Mouse (Mus musculus): Measurements from ENCODE around the gene Pigp. TPM values are rescaled to one million over a fixed set of nuclear protein-coding genes. Genes with fewer than 3 reads are reported as not detected.

The Pigp gene
- polyA plus RNA-seq, 1 experiment from 2014 or later = 134 TPM

- DNase-seq (ENCODE audit: low spot score) = no peak
- ATAC-seq = no peak
- Histone ChIP-seq H3K36me3 (ENCODE audit: insufficient read depth, low read length) (no peaks in the 10 kb centered on the region), H3K4me3 (ENCODE audit: low read depth, low read length) (no peak overlapping the region), H3K9me3 (ENCODE audit: low read length) (no peaks in the 10 kb centered on the region), H3K27ac (ENCODE audit: low read length) (no peak overlapping the region), H3K27me3 (replicated peaks; ENCODE audit: insufficient read depth, low read length) (no peaks in the 10 kb centered on the region), H3K4me1 (ENCODE audit: insufficient read depth, low read depth, low read length) (no peaks in the 10 kb centered on the region), H3K4me2 (replicated peaks; ENCODE audit: low read depth, low read length) (no peak overlapping the region), H3K9ac (replicated peaks; ENCODE audit: low read depth) (no peak overlapping the region)
- 95% methylated on average over 5 of the region's 5 CpGs for WGBS
- no peak for TF ChIP-seq EP300 (IDR thresholded peaks at IDR 0.05)
- no peak for TF ChIP-seq CTCF (IDR thresholded peaks at IDR 0.05)
These were observed 57.0 kb downstream of the Pigp start for GRCm38 (mm10) chr16:94314626-94315025.

- no peaks in the 10 kb centered on the region for H3K4me1 ChIP-seq (ENCODE audit: insufficient read depth, low read depth, low read length)
These were observed 58.2 kb downstream of the Pigp start, which contains the start of gene Hlcs for GRCm38 (mm10) chr16:94313229-94314030. Gene Hlcs (minus strand): TSS chr16:94313571.

GRCm38 (mm10) chr16:94312663-94313228 is 58.9 kb downstream of the Pigp start:
- Histone ChIP-seq H3K4me2 (replicated peaks; ENCODE audit: low read depth, low read length) (peak overlapping the region; percentile 77), H3K27ac (ENCODE audit: low read length) (peak overlapping the region; percentile 99), H3K4me3 (ENCODE audit: low read depth, low read length) (peak overlapping the region; percentile 72), H3K36me3 (ENCODE audit: insufficient read depth, low read length) (no peaks in the 10 kb centered on the region), H3K9ac (replicated peaks; ENCODE audit: low read depth) (peak overlapping the region; percentile 80), H3K4me1 (ENCODE audit: insufficient read depth, low read depth, low read length) (no peaks in the 10 kb centered on the region), H3K27me3 (replicated peaks; ENCODE audit: insufficient read depth, low read length) (no peaks in the 10 kb centered on the region), H3K9me3 (ENCODE audit: low read length) (no peaks in the 10 kb centered on the region)
- ATAC-seq (peak; percentile 88), DNase-seq (ENCODE audit: low spot score) (peak; percentile 96)
- WGBS = under 1% methylated on average over 20 of the region's 20 CpGs
- TF ChIP-seq CTCF (IDR thresholded peaks at IDR 0.05) (peak; percentile 63), EP300 (IDR thresholded peaks at IDR 0.05) (peak; percentile 61; the same call in 1 of the 2 replicates)

More at GRCm38 (mm10) chr16:94313229-94314030, 58.2 kb downstream of the Pigp start, which contains the start of gene Hlcs:
- Histone ChIP-seq H3K36me3 (ENCODE audit: insufficient read depth, low read length) (no peaks in the 10 kb centered on the region), H3K4me2 (replicated peaks; ENCODE audit: low read depth, low read length) (peak within 1 kb of the TSS; percentile 77), H3K9ac (replicated peaks; ENCODE audit: low read depth) (peak within 1 kb of the TSS; percentile 80), H3K27me3 (replicated peaks; ENCODE audit: insufficient read depth, low read length) (no peaks in the 10 kb centered on the region), H3K27ac (ENCODE audit: low read length) (peak within 1 kb of the TSS; percentile 99), H3K9me3 (ENCODE audit: low read length) (no peaks in the 10 kb centered on the region), H3K4me3 (ENCODE audit: low read depth, low read length) (peak within 1 kb of the TSS; percentile 72)
- WGBS = 1% methylated on average over 44 of the region's 64 CpGs
- DNase-seq (ENCODE audit: low spot score) (peak; percentile 98), ATAC-seq (peak; percentile 93)
- TF ChIP-seq CTCF (IDR thresholded peaks at IDR 0.05) (peak; percentile 96), EP300 (IDR thresholded peaks at IDR 0.05) (no peak)

- Histone ChIP-seq H3K27me3 (replicated peaks; ENCODE audit: insufficient read depth, low read length) (no peaks in the 10 kb centered on the region), H3K4me2 (replicated peaks; ENCODE audit: low read depth, low read length) (peak overlapping the region; percentile 77), H3K4me3 (ENCODE audit: low read depth, low read length) (peak overlapping the region; percentile 72; the same call in 1 of the 2 replicates), H3K36me3 (ENCODE audit: insufficient read depth, low read length) (no peaks in the 10 kb centered on the region), H3K4me1 (ENCODE audit: insufficient read depth, low read depth, low read length) (no peaks in the 10 kb centered on the region), H3K9ac (replicated peaks; ENCODE audit: low read depth) (no peak overlapping the region; the same call in 1 of the 2 replicates), H3K27ac (ENCODE audit: low read length) (peak overlapping the region; percentile 99), H3K9me3 (ENCODE audit: low read length) (no peaks in the 10 kb centered on the region)
- no peak for ATAC-seq
- 55% methylated on average over 4 of the region's 4 CpGs for WGBS
- TF ChIP-seq EP300 (IDR thresholded peaks at IDR 0.05) (no peak), CTCF (IDR thresholded peaks at IDR 0.05) (no peak)
- DNase-seq (ENCODE audit: low spot score) = no peak
These were observed 59.7 kb downstream of the Pigp start for GRCm38 (mm10) chr16:94311931-94312330.

- H3K36me3 ChIP-seq (ENCODE audit: insufficient read depth, low read length) = no peaks in the 10 kb centered on the region
- TF ChIP-seq CTCF (IDR thresholded peaks at IDR 0.05) (no peak), EP300 (IDR thresholded peaks at IDR 0.05) (no peak)
- no peak overlapping the region for H3K27ac ChIP-seq (ENCODE audit: low read length)
- no peak for DNase-seq (ENCODE audit: low spot score)
- H3K4me1 ChIP-seq (ENCODE audit: insufficient read depth, low read depth, low read length) = no peaks in the 10 kb centered on the region
- H3K4me2 ChIP-seq (replicated peaks; ENCODE audit: low read depth, low read length) = no peak overlapping the region
- no peak overlapping the region for H3K4me3 ChIP-seq (ENCODE audit: low read depth, low read length)
- 61% methylated on average over 1 of the region's 1 CpGs for WGBS
- H3K9ac ChIP-seq (replicated peaks; ENCODE audit: low read depth) = no peak overlapping the region
- no peaks in the 10 kb centered on the region for H3K27me3 ChIP-seq (replicated peaks; ENCODE audit: insufficient read depth, low read length)
- H3K9me3 ChIP-seq (ENCODE audit: low read length) = no peaks in the 10 kb centered on the region
- no peak for ATAC-seq
These were observed 60.2 kb downstream of the Pigp start for GRCm38 (mm10) chr16:94311416-94311815.

GRCm38 (mm10) chr16:94309025-94309424 is 62.6 kb downstream of the Pigp start:
- Histone ChIP-seq H3K9me3 (ENCODE audit: low read length) (no peaks in the 10 kb centered on the region), H3K4me2 (replicated peaks; ENCODE audit: low read depth, low read length) (no peak overlapping the region), H3K9ac (replicated peaks; ENCODE audit: low read depth) (no peak overlapping the region), H3K27ac (ENCODE audit: low read length) (no peak overlapping the region), H3K4me1 (ENCODE audit: insufficient read depth, low read depth, low read length) (no peaks in the 10 kb centered on the region), H3K36me3 (ENCODE audit: insufficient read depth, low read length) (no peaks in the 10 kb centered on the region), H3K27me3 (replicated peaks; ENCODE audit: insufficient read depth, low read length) (no peaks in the 10 kb centered on the region), H3K4me3 (ENCODE audit: low read depth, low read length) (no peak overlapping the region)
- ATAC-seq = no peak
- no peak for DNase-seq (ENCODE audit: low spot score)
- 83% methylated on average over 4 of the region's 4 CpGs for WGBS
- TF ChIP-seq EP300 (IDR thresholded peaks at IDR 0.05) (no peak), CTCF (IDR thresholded peaks at IDR 0.05) (no peak)

Other genes starting within 250 kb of the Pigp start
- 4.6 and 5.0 TPM in 2 replicates for gene Hlcs, start 58.3 kb downstream of the Pigp start, polyA plus RNA-seq (2015; fragmentation: Nextera tagmentation; extraction: Ambion mirVana)
- gene Ripply3, start 43.4 kb downstream of the Pigp start, polyA plus RNA-seq (2015; fragmentation: Nextera tagmentation; extraction: Ambion mirVana) = 73.9 and 89.3 TPM in 2 replicates
- gene Ttc3, start 1.2 kb downstream of the Pigp start, polyA plus RNA-seq (2015; fragmentation: Nextera tagmentation; extraction: Ambion mirVana) = 68.9 and 78.9 TPM in 2 replicates
- 46.6 and 47.5 TPM in 2 replicates for gene Vps26c, start 155.0 kb upstream of the Pigp start, polyA plus RNA-seq (2015; fragmentation: Nextera tagmentation; extraction: Ambion mirVana)
- gene Dyrk1a, start 198.2 kb upstream of the Pigp start, polyA plus RNA-seq (2015; fragmentation: Nextera tagmentation; extraction: Ambion mirVana) = 7.7 and 8.0 TPM in 2 replicates